Mouse (Mus musculus) CH12.LX (cell line): ENCODE data around the gene Sult1e1. TPM values are rescaled to one million over a fixed set of nuclear protein-coding genes. Genes with fewer than 3 reads are reported as not detected.
A peak's percentile ranks its signal among the peaks of the same experiment; 100 is the strongest.

ENCODE experiments used
- DNase-seq: peaks from one replicate; pipeline ENCODE4 v3.0.0-alpha.2; 2013; ENCODE audit errors: extremely low read depth
- H3K27ac ChIP-seq: 2 replicates; pipeline ENCODE4 v1.5.1; 2012; ENCODE audit warnings: low read depth, mild to moderate bottlenecking, control low read depth, moderate library complexity; ENCODE audit not compliant: insufficient read depth
- H3K27me3 ChIP-seq: replicated peaks from 2 replicates; pipeline ENCODE3; 2012; ENCODE audit warnings: inconsistent platforms
- H3K36me3 ChIP-seq, 2 experiments: replicated peaks in 1 of 2; 2 replicates each; pipeline versions ENCODE3 to v1.6.1; 2012; ENCODE audit warnings: inconsistent platforms in 1 of 2, low read length in 1 of 2, mild to moderate bottlenecking in 1 of 2, mixed read lengths in 1 of 2, moderate library complexity in 1 of 2; ENCODE audit not compliant: control insufficient read depth in 1 of 2, insufficient read depth in 1 of 2
- H3K4me1 ChIP-seq, 2 experiments: 2 replicates each; pipeline ENCODE4 v1.6.1; 2012; ENCODE audit warnings: inconsistent platforms in 1 of 2, moderate library complexity in 1 of 2; ENCODE audit not compliant: insufficient read depth in 2 of 2, control insufficient read depth in 1 of 2
- H3K4me2 ChIP-seq: 2 replicates; pipeline ENCODE4 v1.6.1; 2012; ENCODE audit warnings: low read depth, mild to moderate bottlenecking, control low read depth; ENCODE audit not compliant: poor library complexity, insufficient read depth, severe bottlenecking
- H3K4me3 ChIP-seq, 3 experiments: fragments of 150-350 bp in 1 of 3; sonication (generic) in 1 of 3; replicated peaks in 1 of 3; 2 replicates each; pipeline versions ENCODE3 to v1.5.1; 2011 to 2012; ENCODE audit warnings: low read depth in 2 of 3, low read length in 2 of 3, mild to moderate bottlenecking in 2 of 3, moderate library complexity in 2 of 3, control low read depth in 1 of 3, improper control_type of control experiment in 1 of 3, inconsistent platforms in 1 of 3, mixed read lengths in 1 of 3; ENCODE audit not compliant: poor library complexity in 1 of 3
- H3K79me2 ChIP-seq: replicated peaks from 2 replicates; pipeline ENCODE4 v1.6.1; 2012; ENCODE audit warnings: mild to moderate bottlenecking, moderate library complexity; ENCODE audit not compliant: control insufficient read depth, poor library complexity, insufficient read depth, severe bottlenecking; ENCODE audit errors: extremely low read depth
- H3K9ac ChIP-seq: 2 replicates; pipeline ENCODE4 v1.6.1; 2012; ENCODE audit warnings: low read depth, mild to moderate bottlenecking, control low read depth, moderate library complexity; ENCODE audit not compliant: insufficient read depth
- H3K9me3 ChIP-seq: replicated peaks from 2 replicates; pipeline ENCODE3; 2012; ENCODE audit warnings: low read length, inconsistent platforms, mixed read lengths
- CHD2 ChIP-seq: IDR thresholded peaks from 2 replicates; pipeline ENCODE4 v1.6.1; 2011; ENCODE audit warnings: low read length, improper control_type of control experiment
- CTCF ChIP-seq, 2 experiments: IDR thresholded peaks in 1 of 2; conservative IDR thresholded peaks in 1 of 2; 2 replicates each; pipeline ENCODE4 v1.5.1; 2011 to 2012; ENCODE audit warnings: low read depth in 2 of 2, low read length in 2 of 2, improper control_type of control experiment in 1 of 2, inconsistent platforms in 1 of 2, mild to moderate bottlenecking in 1 of 2, moderate library complexity in 1 of 2
- E2F4 ChIP-seq: IDR thresholded peaks from 2 replicates; pipeline ENCODE4 v1.6.1; 2011; ENCODE audit warnings: low read depth, low read length, improper control_type of control experiment; ENCODE audit not compliant: insufficient replicate concordance
- ETS1 ChIP-seq: conservative IDR thresholded peaks from 2 replicates; pipeline ENCODE4 v1.6.1; 2012; ENCODE audit warnings: low read depth, mild to moderate bottlenecking, inconsistent platforms, low read length, improper control_type of control experiment, moderate library complexity
- IRF4 ChIP-seq: IDR thresholded peaks from 2 replicates; pipeline ENCODE4 v1.6.1; 2014; ENCODE audit warnings: low read depth, mild to moderate bottlenecking, inconsistent platforms, low read length, improper control_type of control experiment
- JUN ChIP-seq: IDR thresholded peaks from 2 replicates; pipeline ENCODE4 v1.6.1; 2011; ENCODE audit warnings: low read depth, mild to moderate bottlenecking, low read length, improper control_type of control experiment, moderate library complexity; ENCODE audit not compliant: insufficient read depth
- JUND ChIP-seq: conservative IDR thresholded peaks from 2 replicates; pipeline ENCODE4 v1.6.1; 2011; ENCODE audit warnings: low read depth, low read length, improper control_type of control experiment
- MAFK ChIP-seq: IDR thresholded peaks from 2 replicates; pipeline ENCODE4 v1.6.1; 2011; ENCODE audit warnings: low read length, improper control_type of control experiment; ENCODE audit not compliant: insufficient replicate concordance
- MAX ChIP-seq: IDR thresholded peaks from 2 replicates; pipeline ENCODE4 v1.6.1; 2011; ENCODE audit warnings: low read length, improper control_type of control experiment
- MEF2A ChIP-seq: IDR thresholded peaks from 2 replicates; pipeline ENCODE4 v1.6.1; 2014; ENCODE audit warnings: low read depth, mild to moderate bottlenecking, inconsistent platforms, low read length, improper control_type of control experiment, borderline replicate concordance
- MYC ChIP-seq: IDR thresholded peaks from 2 replicates; pipeline ENCODE4 v1.6.1; 2011; ENCODE audit warnings: low read depth, mild to moderate bottlenecking, improper control_type of control experiment, low read length
- POLR2AphosphoS2 ChIP-seq: IDR thresholded peaks from 2 replicates; pipeline ENCODE4 v1.6.1; 2011; ENCODE audit warnings: low read depth, low read length, improper control_type of control experiment
- RAD21 ChIP-seq: IDR thresholded peaks from 2 replicates; pipeline ENCODE4 v1.6.1; 2011; ENCODE audit warnings: low read depth, mild to moderate bottlenecking, low read length, improper control_type of control experiment, moderate library complexity
- SMC3 ChIP-seq: IDR thresholded peaks from 2 replicates; pipeline ENCODE4 v1.6.1; 2011; ENCODE audit warnings: low read depth, low read length, improper control_type of control experiment
- TBP ChIP-seq: conservative IDR thresholded peaks from 2 replicates; pipeline ENCODE4 v1.6.1; 2011; ENCODE audit warnings: low read depth, low read length, improper control_type of control experiment
- TCF12 ChIP-seq: IDR thresholded peaks from 2 replicates; pipeline ENCODE4 v1.6.1; 2014; ENCODE audit warnings: low read depth, mild to moderate bottlenecking, inconsistent platforms, low read length, improper control_type of control experiment
- UBTF ChIP-seq: IDR thresholded peaks from 2 replicates; pipeline ENCODE4 v1.6.1; 2012; ENCODE audit warnings: low read depth, mild to moderate bottlenecking, inconsistent platforms, low read length, improper control_type of control experiment, moderate library complexity
- USF1 ChIP-seq: IDR thresholded peaks from 2 replicates; pipeline ENCODE4 v1.6.1; 2014; ENCODE audit warnings: low read depth, mild to moderate bottlenecking, inconsistent platforms, low read length, improper control_type of control experiment
- ZMIZ1 ChIP-seq: IDR thresholded peaks from 2 replicates; pipeline ENCODE4 v1.6.1; 2012; ENCODE audit warnings: low read depth, mild to moderate bottlenecking, inconsistent platforms, low read length, improper control_type of control experiment
- dilution Hi-C: fragments of 300-500 bp; cut with MboI; formaldehyde crosslinking; loops from 2 replicates; pipeline ENCODE4 v1.14.3; 2020; ENCODE audit warnings: low sequenced_read_pairs; ENCODE audit not compliant: extremely low pct_unique_long_range_greater_than_20kb, extremely low pct_ligation_motif_present
- in situ Hi-C: fragments of 300-500 bp; cut with MboI; formaldehyde crosslinking; loops from 3 replicates; pipeline ENCODE4 v1.14.3; 2019; ENCODE audit warnings: low sequenced_read_pairs, low pct_ligation_motif_present, low pct_unique_long_range_greater_than_20kb, mixed read lengths
- polyA plus RNA-seq: library from polyadenylated mRNA; unstranded; fragments of >175 nt; gene quantifications from 2 replicates; pipeline ENCODE4 v1.2.1, GENCODE M21; 2012; ENCODE audit warnings: low read depth; ENCODE audit not compliant: insufficient read length
- total RNA-seq, 2 experiments: library from RNA; depleted of rRNA; stranded (reverse); fragments of 300-350 nt in 1 of 2; fragments of >200 nt in 1 of 2; gene quantifications; 2 replicates each; pipeline ENCODE4 v1.2.3; 2012 to 2014

Gene Sult1e1
- total and polyA plus RNA-seq, 3 experiments: not detected

DNA sequence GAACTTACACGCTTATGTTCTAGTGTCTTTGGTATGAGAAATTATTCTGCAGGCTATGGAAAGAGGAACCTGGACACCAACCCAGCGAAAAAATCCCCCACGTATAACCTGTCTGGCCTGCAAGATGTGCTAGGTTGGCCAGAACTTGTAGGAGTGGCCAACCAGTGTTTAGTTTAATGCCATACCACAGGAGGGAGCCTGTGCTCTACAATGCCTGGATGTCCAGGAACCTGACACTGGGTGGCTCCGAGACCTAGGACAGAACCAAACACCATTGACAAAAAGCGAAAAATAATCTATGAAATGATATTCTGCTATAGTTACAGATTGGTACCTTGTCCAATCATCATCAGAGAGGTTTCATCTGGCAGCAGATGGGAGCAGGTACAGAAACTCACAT is 31.2 kb downstream of the Sult1e1 start:
- Histone ChIP-seq H3K9me3 (no peaks in the 10 kb centered on the region), H3K4me3 (no peak overlapping the region), H3K4me1 (no peaks in the 10 kb centered on the region), H3K79me2 (no peaks in the 10 kb centered on the region), H3K36me3 (no peaks in the 10 kb centered on the region), H3K4me2 (no peak overlapping the region), H3K9ac (no peak overlapping the region), H3K27ac (no peak overlapping the region), H3K27me3 (no peaks in the 10 kb centered on the region)
- dilution Hi-C loops (no loop called here), in situ Hi-C loops (no loop called here)
- TF ChIP-seq IRF4: no peak
- TF ChIP-seq TBP: no peak
- no peak for TF ChIP-seq MAX
- no peak for TF ChIP-seq ZMIZ1
- TF ChIP-seq JUND: no peak
- no peak for TF ChIP-seq E2F4
- no peak for TF ChIP-seq TCF12
- no peak for TF ChIP-seq MAFK
- TF ChIP-seq USF1: no peak
- TF ChIP-seq ETS1: no peak
- TF ChIP-seq MYC: no peak
- peak; percentile 21; the same call in 1 of the 2 replicates for TF ChIP-seq SMC3
- TF ChIP-seq JUN: no peak
- peak; percentile 36 for TF ChIP-seq RAD21
- TF ChIP-seq CHD2: no peak
- TF ChIP-seq MEF2A: no peak
- TF ChIP-seq UBTF: no peak
- peak in 1 of 2 experiments; percentile 40; a peak in 2 of 4 replicates for TF ChIP-seq CTCF (conservative IDR thresholded peaks at IDR 0.05 in 1 of 2, IDR thresholded peaks at IDR 0.05 in 1 of 2; ENCODE audit: low read depth in 2 of 2, low read length in 2 of 2)
- no peak for TF ChIP-seq POLR2AphosphoS2
- peak; percentile 26 for DNase-seq

DNA sequence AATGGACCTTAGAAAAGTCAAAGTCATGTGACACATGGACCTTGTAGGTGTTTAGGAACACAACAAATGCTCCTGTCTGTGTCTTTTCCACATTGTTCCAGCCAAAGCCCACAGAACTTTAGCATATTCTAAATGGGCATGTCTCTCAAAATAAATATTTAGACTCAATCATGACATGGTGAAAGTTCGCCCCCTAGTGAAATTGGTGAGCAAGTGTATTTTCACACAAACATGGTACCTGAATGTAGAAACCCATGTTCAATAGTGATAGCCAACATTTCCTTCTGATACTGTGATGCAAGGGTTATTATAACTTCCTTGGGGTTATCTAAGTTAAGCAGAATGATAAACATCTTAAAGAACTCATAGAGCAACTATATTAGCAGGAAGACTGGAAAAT is 40.5 kb downstream of the Sult1e1 start:
- in situ Hi-C loops (no loop called here), dilution Hi-C loops (no loop called here)
- Histone ChIP-seq H3K4me3 (no peak overlapping the region), H3K9ac (no peak overlapping the region), H3K27me3 (no peaks in the 10 kb centered on the region), H3K36me3 (no peaks in the 10 kb centered on the region), H3K4me1 (0 out of 4 replicates have a peak, but pooled peaks cover 0 to 2% of the 10 kb centered on the region in 2 experiments), H3K9me3 (no peaks in the 10 kb centered on the region), H3K4me2 (no peak overlapping the region), H3K79me2 (no peaks in the 10 kb centered on the region), H3K27ac (no peak overlapping the region)
- no peak for TF ChIP-seq SMC3
- TF ChIP-seq RAD21: peak; percentile 45
- no peak for TF ChIP-seq ZMIZ1
- TF ChIP-seq CTCF (conservative IDR thresholded peaks at IDR 0.05 in 1 of 2, IDR thresholded peaks at IDR 0.05 in 1 of 2; ENCODE audit: low read depth in 2 of 2, low read length in 2 of 2): peak; percentile 15 to 41; a peak in 3 of 4 replicates
- DNase-seq: peak; percentile 33
